ENCODE assay signal across 10 mouse cellular contexts in the genomic region with DNA sequence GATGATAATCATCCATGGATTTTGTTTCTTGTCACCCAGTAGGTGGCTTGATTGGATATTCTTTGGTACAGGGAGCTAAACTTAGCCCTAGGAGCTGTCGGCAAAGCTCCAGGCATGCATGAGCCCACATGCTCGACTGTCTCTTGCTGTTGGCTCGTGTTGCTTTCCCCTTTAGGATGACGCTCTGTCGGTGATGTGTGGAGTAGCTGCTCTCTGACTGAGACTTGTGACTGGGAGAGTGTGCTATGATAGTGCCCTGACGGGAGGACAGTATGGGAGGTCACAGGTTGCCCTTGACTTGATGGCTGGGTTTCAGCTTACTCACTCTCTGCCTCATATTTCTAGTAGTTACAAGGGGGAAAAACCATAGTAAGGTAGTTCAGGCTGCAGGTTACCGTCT.
DNase-seq lines count a peak whose midpoint lies in the region; TF ChIP-seq lines count a peak whose summit lies in the region.
"Had no signal": no experiment of that assay in that cellular context is flagged by ENCODE, and none has a peak within 500 bp of the region (broad histone marks: within the 10 kb centered on the region; RNA-seq: fewer than 3 reads in every experiment).

No protein-coding gene starts in this region.

- WGBS in lung, adult 2 months = 85% methylated on average over 7 of the region's 7 CpGs
- 51% methylated on average over 7 of the region's 7 CpGs for WGBS in kidney, adult 2 months

- intact Hi-C loops in gastrocnemius, postnatal 14 days (cut with DNase I; ENCODE audit: low total_unique reads) = loop anchor here (10.0 kb wide), 1 partner anchor 61 kb away; no protein-coding TSS in a partner anchor

- H3K27ac ChIP-seq in kidney, adult 2 months (ENCODE audit: insufficient read depth, low read depth, low read length) = no peak overlapping the region

- no peak for TF ChIP-seq CTCF in lung, adult 2 months (IDR thresholded peaks at IDR 0.05; ENCODE audit: insufficient read depth, low read length)
- no peak for TF ChIP-seq CTCF in kidney, adult 2 months (conservative IDR thresholded peaks at IDR 0.05; ENCODE audit: insufficient read depth, insufficient read length, low read depth, low read length)

- H3K27me3 ChIP-seq in kidney, adult 2 months (replicated peaks; ENCODE audit: control insufficient read depth, insufficient read depth, low read length) = no peaks in the 10 kb centered on the region

- H3K4me1 ChIP-seq in lung, adult 2 months (ENCODE audit: control insufficient read depth, insufficient read depth, low read length) = peaks cover 4% of the 10 kb centered on the region
- peaks cover 8% of the 10 kb centered on the region; the same call in 1 of the 2 replicates for H3K4me1 ChIP-seq in kidney, adult 2 months (ENCODE audit: control insufficient read depth, insufficient read depth, low read length)

- no peak overlapping the region for H3K4me3 ChIP-seq in lung, adult 2 months (replicated peaks; ENCODE audit: extremely low read depth, low read depth, low read length)
- H3K4me3 ChIP-seq in kidney, adult 2 months (ENCODE audit: insufficient read depth, low read depth, low read length) = no peak overlapping the region
- H3K4me3 ChIP-seq: forebrain, embryonic 10.5 days had no signal

- no peak for TF ChIP-seq POLR2A in lung, adult 2 months (IDR thresholded peaks at IDR 0.05; ENCODE audit: borderline replicate concordance, extremely low read depth, low read depth, low read length)
- TF ChIP-seq POLR2A in kidney, adult 2 months (IDR thresholded peaks at IDR 0.05; ENCODE audit: low read depth, low read length) = no peak

- H3K36me3 ChIP-seq in kidney, adult 2 months (ENCODE audit: control insufficient read depth, insufficient read depth, low read length) = peaks cover 2% of the 10 kb centered on the region; the same call in 1 of the 2 replicates

- peak; percentile 59 for DNase-seq in gastrocnemius, adult 18-20 months (ENCODE audit: low spot score)
- no peak for DNase-seq in gastrocnemius, postnatal 14 days
- peak; percentile 44 to 54 for DNase-seq in adrenal gland, postnatal 36 days
- DNase-seq in frontal cortex, postnatal 36 days (ENCODE audit: low spot score in 2 of 2) = peak; percentile 34 to 62
- peak; percentile 78 for DNase-seq in layer of hippocampus, adult 9-11 months
- no peak for DNase-seq in lung, adult 2 months
- no peak for DNase-seq in kidney, adult 2 months
- DNase-seq in ovary, postnatal 10 days (ENCODE audit: low spot score) = no peak
- DNase-seq: kidney, adult 18-20 months had no signal

Comparison
In these comparisons a context has a peak if more than half of its experiments do, and no peak if none do; other contexts are left out.
1. DNase-seq: peak in gastrocnemius, adult 18-20 months (single experiment), adrenal gland, postnatal 36 days (2 of 2), frontal cortex, postnatal 36 days (2 of 2) and layer of hippocampus, adult 9-11 months (single experiment); none in gastrocnemius, postnatal 14 days (single experiment), lung, adult 2 months (single experiment), kidney, adult 2 months (single experiment) and ovary, postnatal 10 days (single experiment).